Mouse (Mus musculus): ENCODE measurements around the gene Adarb1.

DNA sequence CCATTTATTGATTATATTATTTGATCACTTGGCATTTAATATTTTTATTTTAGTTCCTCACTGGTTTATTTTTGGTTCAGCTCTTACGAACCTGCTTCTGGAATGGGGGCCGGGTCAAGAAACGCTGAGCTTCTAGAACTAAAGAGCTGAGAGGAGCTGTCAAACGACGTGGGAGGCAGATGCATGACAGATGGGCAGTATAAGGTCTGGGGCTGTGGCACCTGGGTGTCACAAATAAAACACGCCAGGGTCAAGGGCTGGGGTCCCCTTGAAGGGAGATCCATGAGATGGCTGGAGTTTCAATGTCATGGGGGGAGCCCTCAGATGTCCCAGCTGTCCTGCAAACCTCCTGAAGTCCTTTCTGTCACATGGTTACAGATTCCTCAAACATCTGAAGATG lies 36.7 kb upstream of the Adarb1 start:
- TF ChIP-seq CTCF (IDR thresholded peaks at IDR 0.05; ENCODE audit: borderline replicate concordance, control insufficient read depth, extremely low read depth, insufficient read depth, low read length, poor library complexity) (no peak), POLR2A (IDR thresholded peaks at IDR 0.05; ENCODE audit: control insufficient read depth, extremely low read depth, insufficient read depth, low read length, poor library complexity) (no peak)
